Mouse (Mus musculus) WW6 (cell line): ENCODE measurements around the gene Strbp.
A peak's percentile ranks its signal among the peaks of the same experiment; 100 is the strongest.

Source experiments
- DNase-seq: peaks from one replicate; pipeline ENCODE4 v3.0.0-alpha.2; 2013; ENCODE audit warnings: low read depth, low spot score

Strbp gene

GRCm38 (mm10) chr2:37702301-37703172 is 1.1 kb downstream of the Strbp start:
- DNase-seq = peak; percentile 16

GRCm38 (mm10) chr2:37689064-37689615 is 14.5 kb downstream of the Strbp start:
- DNase-seq = no peak

DNA sequence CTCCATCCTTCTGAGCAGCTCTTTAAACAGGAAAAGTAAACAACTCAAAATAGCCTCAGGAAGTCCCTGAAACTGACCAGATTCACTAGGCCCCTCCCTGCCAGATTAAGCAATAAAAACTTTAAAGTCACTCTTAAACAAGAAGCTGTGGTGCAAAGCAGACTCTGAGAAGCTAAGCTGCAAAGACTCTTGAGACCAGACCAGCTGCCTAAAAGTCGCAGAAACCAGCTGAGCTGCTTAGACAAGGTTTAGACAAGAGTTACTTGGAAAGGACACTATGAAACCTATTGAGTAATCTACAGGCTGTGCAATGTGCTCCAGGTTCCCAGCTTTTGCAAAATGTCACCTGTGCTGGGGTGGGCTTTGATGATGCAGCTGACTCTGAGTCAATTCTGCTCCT is 16.6 kb downstream of the Strbp start:
- no peak for DNase-seq

DNA sequence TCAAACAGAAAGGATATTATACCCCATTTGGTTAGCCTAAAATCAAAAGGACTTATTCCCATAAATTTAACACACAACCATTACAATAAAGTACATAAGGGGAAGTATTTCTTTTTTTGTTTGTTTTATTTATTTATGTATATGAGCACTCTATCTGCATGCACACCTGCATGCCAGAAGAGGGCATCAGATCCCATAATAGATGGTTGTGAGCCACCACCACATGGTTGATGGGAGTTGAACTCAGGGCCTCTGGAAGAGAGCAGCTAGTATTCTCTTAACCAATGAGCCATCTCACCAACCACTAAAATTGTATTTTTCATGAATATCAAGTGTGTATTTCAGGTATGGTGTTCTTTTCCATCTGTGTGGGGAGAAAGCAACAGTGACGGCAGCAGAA is 18.8 kb downstream of the Strbp start:
- DNase-seq = no peak

DNA sequence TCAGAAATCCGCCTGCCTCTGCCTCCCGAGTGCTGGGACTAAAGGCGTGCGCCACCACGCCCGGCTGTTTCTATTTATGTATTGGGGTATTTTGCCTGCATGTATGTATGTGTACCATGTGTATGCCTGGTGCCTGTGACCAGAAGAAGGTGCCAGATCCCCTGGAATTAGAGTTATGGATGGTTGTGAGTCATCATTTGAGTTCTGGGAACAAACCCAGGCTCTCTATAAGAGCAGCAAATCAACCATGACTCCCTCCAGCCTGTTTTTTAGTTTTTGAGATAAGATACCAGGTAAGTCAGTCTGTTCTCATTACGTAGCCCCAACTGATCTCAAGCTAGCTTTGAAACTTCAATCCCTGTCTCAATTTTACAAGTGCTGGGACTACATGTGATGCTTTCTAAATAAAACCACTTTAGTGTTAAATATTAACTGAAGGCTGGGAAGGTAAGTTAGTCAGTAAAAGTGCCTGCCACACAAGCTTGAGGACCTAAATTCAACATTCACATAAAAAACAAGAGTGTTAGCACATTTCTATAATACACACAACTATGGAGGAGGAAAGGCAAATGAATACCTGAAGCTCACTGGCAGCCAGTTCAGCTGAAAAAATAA is 21.4 kb downstream of the Strbp start:
- no peak for DNase-seq

- no peak for DNase-seq
Observed at GRCm38 (mm10) chr2:37651086-37651485, 52.6 kb downstream of the Strbp start.

GRCm38 (mm10) chr2:37649590-37649989 is 54.1 kb downstream of the Strbp start:
- no peak for DNase-seq

DNA sequence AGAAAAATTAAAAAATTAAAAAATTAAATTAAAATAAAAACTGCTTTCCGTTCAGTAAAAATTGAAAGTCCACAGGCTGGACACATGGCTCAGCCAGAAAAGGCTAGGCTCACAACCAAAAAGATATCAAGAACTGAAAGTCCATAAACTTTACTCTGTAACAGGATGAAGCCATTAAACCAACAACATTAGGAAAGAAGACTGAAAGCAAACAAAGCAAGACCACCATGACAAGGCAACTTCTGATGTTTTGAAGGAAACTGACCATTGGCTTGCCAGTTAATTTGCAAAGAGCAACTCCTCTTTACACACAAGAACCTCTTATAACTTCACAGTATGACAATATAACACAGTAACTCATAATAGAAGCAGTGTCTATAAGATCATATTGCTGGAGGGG is 54.7 kb downstream of the Strbp start:
- no peak for DNase-seq

GRCm38 (mm10) chr2:37623343-37623742 is 80.3 kb downstream of the Strbp start:
- no peak for DNase-seq

- no peak for DNase-seq
Observed at GRCm38 (mm10) chr2:37587919-37588318, 115.7 kb downstream of the Strbp start.

DNA sequence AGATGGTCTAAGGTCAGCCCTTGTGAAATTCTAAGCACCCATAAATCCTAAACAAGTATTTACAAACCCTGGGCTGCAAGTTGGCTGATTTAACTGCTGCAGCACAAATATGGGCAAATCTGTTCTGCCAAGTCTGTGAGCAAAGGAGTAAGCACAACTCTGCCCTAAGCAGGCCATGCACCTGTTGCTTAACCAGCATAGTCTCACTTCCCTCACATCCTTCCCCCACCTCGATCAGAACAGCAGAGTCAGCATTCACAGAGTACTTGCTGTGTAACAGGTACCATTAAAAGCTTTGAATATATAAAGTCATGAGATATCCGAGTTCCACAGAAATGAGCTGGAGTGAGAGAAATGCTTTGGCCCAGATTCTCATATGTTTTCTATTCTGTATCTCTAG is 125.5 kb downstream of the Strbp start:
- no peak for DNase-seq

DNA sequence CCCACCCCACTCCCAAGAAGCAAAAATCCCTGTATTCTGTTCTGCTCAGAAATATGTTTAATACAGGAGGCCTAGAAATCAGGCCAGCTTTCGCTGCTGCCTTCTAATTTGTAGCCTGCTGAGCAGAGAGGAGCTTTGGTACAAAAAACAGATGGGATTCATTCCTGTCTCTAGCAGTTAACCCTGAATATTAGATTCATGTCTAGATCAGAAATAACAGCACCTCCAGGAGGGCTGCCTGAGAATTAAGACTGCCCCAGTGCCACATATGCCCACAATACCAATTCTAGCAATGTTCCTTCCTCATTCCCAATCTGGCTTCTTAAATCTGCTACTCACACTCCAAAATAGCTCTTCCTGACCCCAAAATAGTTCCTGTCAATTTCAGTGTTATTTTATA is 127.0 kb downstream of the Strbp start:
- DNase-seq = no peak

GRCm38 (mm10) chr2:37572141-37572540 is 131.5 kb downstream of the Strbp start:
- DNase-seq = no peak

DNA sequence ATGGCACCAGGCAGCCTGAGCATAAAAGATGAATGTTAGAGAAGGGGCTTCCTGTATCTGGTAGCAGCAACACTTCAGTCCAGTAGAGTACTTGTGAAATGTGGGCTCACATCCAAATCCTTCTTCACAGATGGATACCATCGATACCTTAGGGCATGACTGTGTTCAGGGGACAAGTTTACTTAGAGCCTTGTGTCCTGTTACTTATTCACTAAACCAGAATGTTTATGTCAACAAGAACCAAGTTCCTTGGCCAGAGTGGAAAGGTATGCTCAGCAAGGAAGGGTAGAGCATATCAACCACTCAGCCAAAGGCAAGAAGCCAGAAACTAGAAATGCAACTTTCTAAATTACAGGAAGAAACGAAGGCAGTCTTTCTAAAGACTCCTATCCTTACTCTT is 133.0 kb downstream of the Strbp start:
- no peak for DNase-seq

GRCm38 (mm10) chr2:37569888-37570287 is 133.8 kb downstream of the Strbp start:
- no peak for DNase-seq

- DNase-seq = no peak
Observed at GRCm38 (mm10) chr2:37566035-37566434, 137.6 kb downstream of the Strbp start.

DNA sequence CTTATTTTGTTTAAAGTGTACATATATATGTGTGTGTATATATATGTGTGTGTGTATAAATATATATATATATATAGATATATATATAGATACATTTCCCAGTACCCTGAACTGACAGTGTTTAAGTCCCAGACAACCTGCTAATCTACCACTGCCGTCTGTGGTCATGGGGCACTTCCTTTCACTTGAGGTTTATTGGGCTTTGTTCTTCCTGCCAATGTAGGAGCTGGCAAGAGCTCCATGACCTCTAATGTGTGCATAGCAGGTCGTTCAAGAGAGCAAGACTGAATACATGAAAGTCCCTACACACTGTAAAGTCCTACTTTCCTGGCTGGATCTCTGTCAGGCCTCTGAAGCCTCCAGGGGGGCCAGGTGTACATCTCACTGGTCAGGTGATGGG is 138.1 kb downstream of the Strbp start:
- no peak for DNase-seq

GRCm38 (mm10) chr2:37556366-37556765 is 147.3 kb downstream of the Strbp start:
- DNase-seq = no peak

DNA sequence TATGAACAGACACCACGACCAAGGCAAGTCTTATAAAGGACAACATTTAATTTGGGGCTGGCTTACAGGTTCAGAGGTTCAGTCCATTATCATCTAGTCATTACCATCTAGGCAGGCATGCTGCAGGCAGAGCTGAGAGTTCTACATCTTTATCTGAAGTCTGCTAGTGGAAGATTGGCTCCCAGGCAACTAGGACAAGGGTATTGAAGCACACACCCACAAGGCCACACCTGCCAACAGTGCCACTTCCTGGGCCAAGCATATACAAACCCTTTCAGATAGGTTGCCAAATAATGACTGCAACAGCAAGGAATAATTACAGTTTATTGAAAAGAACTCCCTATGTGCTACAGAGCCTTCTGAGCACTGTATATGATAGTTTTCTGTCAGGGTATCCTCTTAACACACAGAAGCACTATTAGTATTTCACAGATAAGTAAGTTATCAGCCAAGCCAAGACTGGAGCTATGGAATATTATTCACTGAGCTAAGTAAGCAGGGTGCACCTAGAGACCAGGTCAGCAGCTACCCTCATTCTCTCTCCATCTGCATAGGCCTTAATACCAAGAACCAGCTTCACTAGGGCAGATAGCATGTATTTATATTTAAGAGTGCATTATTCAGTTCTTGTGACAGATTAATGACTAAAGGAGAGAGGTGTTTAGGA is 154.2 kb downstream of the Strbp start:
- DNase-seq = no peak

- no peak for DNase-seq
Observed at GRCm38 (mm10) chr2:37531639-37532038, 172.0 kb downstream of the Strbp start.

- DNase-seq = no peak
Observed at GRCm38 (mm10) chr2:37530766-37531165, 172.9 kb downstream of the Strbp start.

GRCm38 (mm10) chr2:37529397-37529796 is 174.3 kb downstream of the Strbp start:
- no peak for DNase-seq
